Mouse (Mus musculus): ENCODE measurements around the gene Cdk6. TPM values are rescaled to one million over a fixed set of nuclear protein-coding genes. Genes with fewer than 3 reads are reported as not detected.

Cdk6 gene
- total and polyA plus RNA-seq, 2 experiments from 2014 or later: 12.2 to 16.5 TPM

GRCm38 (mm10) chr5:3536592-3537212 is 195.4 kb downstream of the Cdk6 start:
- no peaks in the 10 kb centered on the region for H3K9me3 ChIP-seq (ENCODE audit: low read length)
- TF ChIP-seq CTCF (IDR thresholded peaks at IDR 0.05; ENCODE audit: low read depth): no peak
- H3K27ac ChIP-seq: no peak overlapping the region
- no peak overlapping the region for H3K4me3 ChIP-seq (ENCODE audit: low read length)
- no peaks in the 10 kb centered on the region for H3K27me3 ChIP-seq (ENCODE audit: insufficient read depth, low read length)
- 71% methylated on average over 3 of the region's 3 CpGs for WGBS
- H3K4me2 ChIP-seq (ENCODE audit: low read depth, low read length): no peak overlapping the region
- ATAC-seq: no peak
- DNase-seq (ENCODE audit: low spot score): no peak
- no peaks in the 10 kb centered on the region for H3K36me3 ChIP-seq (ENCODE audit: insufficient read depth, low read length)
- no peak overlapping the region for H3K9ac ChIP-seq (replicated peaks; ENCODE audit: low read length)
- H3K4me1 ChIP-seq (ENCODE audit: insufficient read depth, low read length): no peaks in the 10 kb centered on the region

GRCm38 (mm10) chr5:3538505-3539472 is 197.5 kb downstream of the Cdk6 start:
- no peak for TF ChIP-seq CTCF (IDR thresholded peaks at IDR 0.05; ENCODE audit: low read depth)
- no peak overlapping the region for H3K9ac ChIP-seq (replicated peaks; ENCODE audit: low read length)
- no peaks in the 10 kb centered on the region for H3K4me1 ChIP-seq (ENCODE audit: insufficient read depth, low read length)
- ATAC-seq (no peak), DNase-seq (ENCODE audit: low spot score) (no peak)
- no peak overlapping the region for H3K4me3 ChIP-seq (ENCODE audit: low read length)
- H3K27ac ChIP-seq: no peak overlapping the region
- H3K4me2 ChIP-seq (ENCODE audit: low read depth, low read length): no peak overlapping the region
- no peaks in the 10 kb centered on the region for H3K36me3 ChIP-seq (ENCODE audit: insufficient read depth, low read length)
- no peaks in the 10 kb centered on the region for H3K9me3 ChIP-seq (ENCODE audit: low read length)
- 59% methylated on average over 11 of the region's 11 CpGs for WGBS
- no peaks in the 10 kb centered on the region for H3K27me3 ChIP-seq (ENCODE audit: insufficient read depth, low read length)

DNA sequence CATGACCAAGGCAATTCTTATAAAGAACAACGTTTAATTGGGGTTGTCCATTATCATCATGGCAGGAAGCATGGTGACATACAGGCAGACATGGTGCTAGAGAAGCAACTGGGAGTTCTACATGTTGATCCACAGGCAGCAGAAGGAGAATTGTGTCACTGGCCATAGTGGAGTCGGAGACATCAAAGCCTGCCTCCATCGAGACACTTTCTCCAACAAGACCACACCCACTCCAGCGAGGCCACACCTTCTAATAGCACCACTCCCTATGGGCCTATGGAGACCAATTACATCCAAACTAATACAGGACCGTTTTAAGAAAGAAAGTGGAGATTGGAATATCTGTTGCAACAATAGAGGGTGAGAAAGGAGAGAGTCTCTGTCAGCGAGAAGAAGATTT is 200.6 kb downstream of the Cdk6 start:
- no peak for TF ChIP-seq CTCF (IDR thresholded peaks at IDR 0.05; ENCODE audit: low read depth)

DNA sequence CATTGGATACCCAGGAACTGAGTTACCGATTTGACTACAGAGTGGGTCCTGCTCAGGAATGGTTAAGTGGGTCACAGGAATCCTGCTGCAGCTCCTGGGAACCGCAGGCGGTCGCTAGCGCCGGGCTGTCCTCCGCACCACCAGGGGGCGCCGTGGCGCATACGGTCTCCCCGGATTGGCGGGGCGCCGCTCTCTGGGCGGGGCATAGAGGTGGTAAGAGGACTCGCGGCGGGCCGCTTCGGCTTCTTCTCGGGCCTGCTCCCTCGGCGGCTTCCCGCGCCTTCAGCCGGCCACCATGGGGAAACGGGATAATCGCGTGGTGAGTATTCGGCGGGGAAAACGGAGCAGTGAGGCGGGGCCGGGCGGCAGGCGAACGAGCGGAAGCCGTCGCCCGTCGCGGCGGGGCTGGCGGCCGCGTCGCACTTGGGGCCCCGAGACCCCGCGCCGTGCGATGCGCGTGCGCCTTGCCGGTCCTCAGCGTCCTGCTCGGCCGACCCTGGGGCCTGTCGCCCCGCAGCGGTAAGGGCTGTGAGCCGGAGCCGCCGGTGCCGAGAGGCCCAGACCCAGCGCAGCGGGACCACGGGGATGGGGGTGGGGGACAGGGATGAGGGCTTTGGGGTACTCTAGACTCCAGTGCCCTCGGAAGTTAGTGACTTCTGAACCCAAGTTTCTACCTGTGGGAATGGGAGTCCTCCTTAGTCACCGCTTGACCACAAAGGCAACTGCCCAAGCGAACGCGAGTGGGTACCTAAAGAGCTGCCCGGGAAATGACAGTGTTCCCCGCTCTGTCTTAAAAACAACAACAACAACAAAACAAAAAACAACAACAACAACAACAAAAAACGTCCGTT is 202.6 kb downstream of the Cdk6 start, which contains the start of gene Fam133b:
Gene Fam133b (plus strand): TSS at position 205 of the 851 bp plus-strand sequence.
- H3K4me1 ChIP-seq (ENCODE audit: insufficient read depth, low read length): no peaks in the 10 kb centered on the region
- ATAC-seq (peak; percentile 96), DNase-seq (ENCODE audit: low spot score) (peak; percentile 96)
- H3K4me3 ChIP-seq (ENCODE audit: low read length): peak within 1 kb of the TSS; percentile 91
- TF ChIP-seq CTCF (IDR thresholded peaks at IDR 0.05; ENCODE audit: low read depth): peak; percentile 94
- peak within 1 kb of the TSS; percentile 86 for H3K9ac ChIP-seq (replicated peaks; ENCODE audit: low read length)
- H3K27ac ChIP-seq: peak within 1 kb of the TSS; percentile 88
- H3K36me3 ChIP-seq (ENCODE audit: insufficient read depth, low read length): no peaks in the 10 kb centered on the region
- H3K4me2 ChIP-seq (ENCODE audit: low read depth, low read length): peak within 1 kb of the TSS; percentile 78
- no peaks in the 10 kb centered on the region for H3K9me3 ChIP-seq (ENCODE audit: low read length)
- under 1% methylated on average over 78 of the region's 80 CpGs for WGBS
- no peaks in the 10 kb centered on the region for H3K27me3 ChIP-seq (ENCODE audit: insufficient read depth, low read length)

More for the DNA sequence above, 200.6 kb downstream of the Cdk6 start:
- WGBS: 88% methylated on average over 6 of the region's 6 CpGs
- Histone ChIP-seq H3K4me2 (ENCODE audit: low read depth, low read length) (no peak overlapping the region), H3K36me3 (ENCODE audit: insufficient read depth, low read length) (no peaks in the 10 kb centered on the region), H3K27ac (no peak overlapping the region), H3K27me3 (ENCODE audit: insufficient read depth, low read length) (no peaks in the 10 kb centered on the region), H3K9ac (replicated peaks; ENCODE audit: low read length) (no peak overlapping the region), H3K4me1 (ENCODE audit: insufficient read depth, low read length) (no peaks in the 10 kb centered on the region), H3K9me3 (ENCODE audit: low read length) (no peaks in the 10 kb centered on the region), H3K4me3 (ENCODE audit: low read length) (no peak overlapping the region)
- ATAC-seq (no peak), DNase-seq (ENCODE audit: low spot score) (no peak)

DNA sequence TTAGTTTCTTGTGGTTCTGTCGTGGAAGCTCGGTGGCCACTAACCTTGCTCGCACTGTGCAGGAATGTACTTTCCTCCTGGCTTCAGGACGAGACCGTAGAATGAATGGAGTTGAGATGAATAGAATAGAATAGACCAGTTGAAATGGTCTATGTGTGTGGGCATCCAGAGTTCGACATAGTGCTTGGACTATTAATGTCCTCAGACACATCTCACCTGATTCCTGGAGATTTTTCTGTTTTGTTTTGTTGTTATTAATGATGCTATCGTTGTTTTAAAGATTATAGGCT is 203.1 kb downstream of the Cdk6 start:
- Histone ChIP-seq H3K36me3 (ENCODE audit: insufficient read depth, low read length) (no peaks in the 10 kb centered on the region), H3K27me3 (ENCODE audit: insufficient read depth, low read length) (no peaks in the 10 kb centered on the region), H3K4me2 (ENCODE audit: low read depth, low read length) (peak overlapping the region; percentile 78), H3K4me3 (ENCODE audit: low read length) (peak overlapping the region; percentile 91), H3K27ac (no peak overlapping the region), H3K9me3 (ENCODE audit: low read length) (no peaks in the 10 kb centered on the region), H3K9ac (replicated peaks; ENCODE audit: low read length) (peak overlapping the region; percentile 86), H3K4me1 (ENCODE audit: insufficient read depth, low read length) (no peaks in the 10 kb centered on the region)
- TF ChIP-seq CTCF (IDR thresholded peaks at IDR 0.05; ENCODE audit: low read depth): no peak
- 7% methylated on average over 7 of the region's 7 CpGs for WGBS
- ATAC-seq (no peak; the same call in 1 of the 2 replicates), DNase-seq (ENCODE audit: low spot score) (no peak)

DNA sequence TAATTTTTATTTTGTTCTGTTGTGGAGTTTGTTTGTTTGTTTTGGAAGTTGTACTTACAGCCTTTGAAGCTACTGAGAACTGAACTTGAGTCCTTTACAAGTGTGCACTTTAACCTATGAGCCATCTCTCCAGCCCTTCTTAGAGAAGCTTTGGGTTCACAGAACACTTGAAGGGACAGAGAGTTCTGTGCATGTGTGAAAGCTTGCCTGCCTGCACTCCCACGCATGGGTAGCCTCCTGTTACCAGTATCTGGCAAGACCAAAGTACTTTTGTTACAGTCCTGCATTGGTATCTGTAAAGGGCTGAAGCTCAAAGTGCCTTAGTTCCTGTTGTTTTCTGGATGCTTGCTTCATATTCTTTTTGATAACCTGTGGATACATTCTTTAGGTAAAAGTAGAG is 204.9 kb downstream of the Cdk6 start:
- Histone ChIP-seq H3K9me3 (ENCODE audit: low read length) (no peaks in the 10 kb centered on the region), H3K36me3 (ENCODE audit: insufficient read depth, low read length) (no peaks in the 10 kb centered on the region), H3K9ac (replicated peaks; ENCODE audit: low read length) (no peak overlapping the region), H3K4me1 (ENCODE audit: insufficient read depth, low read length) (no peaks in the 10 kb centered on the region), H3K4me2 (ENCODE audit: low read depth, low read length) (no peak overlapping the region), H3K4me3 (ENCODE audit: low read length) (no peak overlapping the region), H3K27ac (no peak overlapping the region), H3K27me3 (ENCODE audit: insufficient read depth, low read length) (no peaks in the 10 kb centered on the region)
- 89% methylated on average over 1 of the region's 1 CpGs for WGBS
- ATAC-seq (no peak), DNase-seq (ENCODE audit: low spot score) (no peak)
- TF ChIP-seq CTCF (IDR thresholded peaks at IDR 0.05; ENCODE audit: low read depth): no peak

All from hindbrain, postnatal 0 days (tissue).